Mouse (Mus musculus) heart, postnatal 4 days (tissue): ENCODE measurements at regions not wholly inside any gene's neighbourhood (a gene's known extent, or its start where the extent isn't known, plus 50 kb on each side); places are given as distances from the start of the nearest gene placed in this dataset.

ENCODE experiments used
- DNase-seq: peaks from one replicate; pipeline ENCODE4 v3.0.0; 2021

GRCm38 (mm10) chr1:90406663-90407062 is 196.1 kb upstream of the Cops8 start:
- DNase-seq: no peak

GRCm38 (mm10) chr1:90408504-90409215 is 194.1 kb upstream of the Cops8 start:
- DNase-seq: no peak

- no peak for DNase-seq
Observed at GRCm38 (mm10) chr1:90409236-90409635, 193.5 kb upstream of the Cops8 start.

- DNase-seq: peak; percentile 22
Observed at GRCm38 (mm10) chr1:90412511-90413045, 190.2 kb upstream of the Cops8 start.

GRCm38 (mm10) chr1:90414751-90415150 is 188.0 kb upstream of the Cops8 start:
- no peak for DNase-seq

- DNase-seq: peak; percentile 20
Observed at GRCm38 (mm10) chr1:90424066-90424821, 178.5 kb upstream of the Cops8 start.

GRCm38 (mm10) chr1:90428334-90428733 is 174.4 kb upstream of the Cops8 start:
- no peak for DNase-seq

- no peak for DNase-seq
Observed at GRCm38 (mm10) chr1:90428774-90429173, 174.0 kb upstream of the Cops8 start.

- no peak for DNase-seq
Observed at GRCm38 (mm10) chr1:90430480-90430879, 172.3 kb upstream of the Cops8 start.

GRCm38 (mm10) chr1:90431783-90432182 is 171.0 kb upstream of the Cops8 start:
- DNase-seq: no peak

- DNase-seq: no peak
Observed at GRCm38 (mm10) chr1:90433911-90434310, 168.9 kb upstream of the Cops8 start.

- DNase-seq: no peak
Observed at GRCm38 (mm10) chr1:90440638-90441037, 162.1 kb upstream of the Cops8 start.

- no peak for DNase-seq
Observed at GRCm38 (mm10) chr1:90441134-90441868, 161.5 kb upstream of the Cops8 start.

GRCm38 (mm10) chr1:90442250-90443240 is 160.2 kb upstream of the Cops8 start:
- DNase-seq: no peak

- DNase-seq: no peak
Observed at GRCm38 (mm10) chr1:90449571-90450226, 153.1 kb upstream of the Cops8 start.

GRCm38 (mm10) chr1:90451942-90452557 is 150.7 kb upstream of the Cops8 start:
- DNase-seq: no peak

GRCm38 (mm10) chr1:90454263-90454662 is 148.5 kb upstream of the Cops8 start:
- DNase-seq: no peak

GRCm38 (mm10) chr1:90457396-90457795 is 145.4 kb upstream of the Cops8 start:
- no peak for DNase-seq

GRCm38 (mm10) chr1:90458176-90458575 is 144.6 kb upstream of the Cops8 start:
- DNase-seq: no peak

- no peak for DNase-seq
Observed at GRCm38 (mm10) chr1:90461699-90462098, 141.1 kb upstream of the Cops8 start.

GRCm38 (mm10) chr1:90463302-90463701 is 139.5 kb upstream of the Cops8 start:
- DNase-seq: no peak
